Mouse (Mus musculus): Measurements from ENCODE around the gene Cenpm.

Gene Cenpm

DNA sequence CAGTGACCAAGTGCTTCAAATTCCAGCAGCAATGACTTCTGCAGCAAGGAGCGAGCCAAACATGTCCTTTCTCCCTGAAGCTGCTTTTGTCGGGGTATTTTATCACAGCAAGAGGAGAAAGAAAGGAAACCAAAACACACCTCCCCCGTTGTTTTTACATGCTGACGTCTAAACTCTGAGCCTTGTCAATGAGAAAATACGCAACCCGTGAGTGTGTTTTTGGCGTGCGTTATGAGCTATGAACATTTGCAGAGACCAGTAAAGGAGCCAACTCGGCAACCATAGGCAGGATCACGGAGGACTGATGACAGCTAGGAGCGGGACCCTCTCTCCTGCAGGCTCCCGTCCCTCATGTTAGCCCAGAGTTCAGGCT, 820 bp downstream of the Cenpm start:
- no peak for DNase-seq (ENCODE audit: low spot score)

DNA sequence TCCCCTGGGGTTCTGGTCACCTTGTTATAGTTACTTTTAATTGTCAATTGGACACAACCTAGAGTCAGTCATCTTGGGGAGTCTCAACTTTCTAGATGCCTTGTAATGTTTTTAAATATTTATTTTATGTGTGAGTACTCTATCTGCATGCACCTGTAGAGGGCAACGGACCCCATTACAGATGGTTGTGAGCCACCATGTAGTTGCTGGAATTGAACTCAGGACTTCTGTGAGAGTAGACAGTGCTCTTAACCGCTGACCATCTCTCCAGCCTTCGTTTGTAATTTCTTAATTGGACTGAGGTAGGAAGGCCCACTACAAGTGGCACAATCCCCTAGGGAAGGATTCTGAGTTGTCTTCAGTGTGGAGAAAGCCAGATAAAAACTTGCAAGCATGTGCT, 1.2 kb downstream of the Cenpm start:
- no peak for DNase-seq (ENCODE audit: low spot score)

DNA sequence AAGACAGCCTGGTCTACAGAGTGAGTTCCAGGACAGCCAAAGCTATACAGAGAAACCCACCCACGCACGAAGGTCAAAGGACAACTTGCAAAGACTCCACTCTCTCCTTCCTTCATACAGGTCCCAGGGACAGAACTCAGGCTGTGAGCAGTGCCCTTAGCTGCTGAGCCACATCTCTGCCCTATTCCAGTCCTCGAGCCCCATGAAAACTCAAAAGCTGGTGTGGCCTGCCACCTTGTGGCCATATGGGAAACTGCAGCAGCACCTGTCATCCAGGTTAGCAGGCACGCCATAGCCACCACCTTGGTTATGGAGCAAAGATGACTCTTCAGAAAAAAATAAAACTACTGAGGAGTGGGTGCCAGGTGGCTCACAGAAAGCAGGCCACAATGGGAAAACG, 8.0 kb downstream of the Cenpm start:
- DNase-seq (ENCODE audit: low spot score) = peak; percentile 80

DNA sequence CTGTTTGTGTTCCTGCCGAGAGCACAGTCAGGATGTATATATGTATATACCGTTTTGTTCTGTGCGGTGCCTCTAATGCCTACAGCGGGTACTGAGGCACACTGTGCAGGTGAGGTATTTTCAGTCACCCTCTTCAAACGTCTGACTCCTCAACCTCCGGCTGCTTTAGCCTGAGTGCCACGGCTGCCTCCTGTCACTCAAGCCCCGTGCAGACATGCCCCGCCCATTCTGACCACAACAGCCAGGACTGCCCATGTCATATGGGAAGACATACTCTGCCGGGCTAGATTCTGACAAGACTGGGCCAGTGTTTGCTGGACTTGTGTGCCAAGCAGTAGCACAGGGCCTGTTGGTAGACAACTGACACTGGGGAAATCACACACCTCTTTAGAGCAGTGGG, 8.9 kb downstream of the Cenpm start:
- no peak for DNase-seq (ENCODE audit: low spot score)

DNA sequence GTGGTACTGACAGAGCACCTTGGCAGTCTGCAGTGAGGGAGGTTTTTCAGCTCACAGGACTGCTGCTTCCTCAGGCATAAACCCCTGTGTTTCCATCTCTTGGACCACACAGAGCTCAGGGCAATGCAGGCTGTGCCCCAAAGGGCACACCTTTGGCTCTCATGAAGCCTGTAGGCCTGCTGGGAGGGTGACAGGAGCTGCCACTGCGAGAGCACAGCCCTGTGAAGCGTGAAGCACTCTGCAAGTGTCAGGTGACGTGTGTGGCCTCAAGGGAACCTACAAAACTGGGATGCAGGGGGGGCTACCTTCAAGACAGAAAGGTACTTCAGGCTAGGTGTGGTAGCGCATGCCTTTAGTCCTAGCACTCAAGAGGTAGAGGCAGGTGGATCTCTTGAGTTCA, 11.9 kb downstream of the Cenpm start:
- no peak for DNase-seq (ENCODE audit: low spot score)

DNA sequence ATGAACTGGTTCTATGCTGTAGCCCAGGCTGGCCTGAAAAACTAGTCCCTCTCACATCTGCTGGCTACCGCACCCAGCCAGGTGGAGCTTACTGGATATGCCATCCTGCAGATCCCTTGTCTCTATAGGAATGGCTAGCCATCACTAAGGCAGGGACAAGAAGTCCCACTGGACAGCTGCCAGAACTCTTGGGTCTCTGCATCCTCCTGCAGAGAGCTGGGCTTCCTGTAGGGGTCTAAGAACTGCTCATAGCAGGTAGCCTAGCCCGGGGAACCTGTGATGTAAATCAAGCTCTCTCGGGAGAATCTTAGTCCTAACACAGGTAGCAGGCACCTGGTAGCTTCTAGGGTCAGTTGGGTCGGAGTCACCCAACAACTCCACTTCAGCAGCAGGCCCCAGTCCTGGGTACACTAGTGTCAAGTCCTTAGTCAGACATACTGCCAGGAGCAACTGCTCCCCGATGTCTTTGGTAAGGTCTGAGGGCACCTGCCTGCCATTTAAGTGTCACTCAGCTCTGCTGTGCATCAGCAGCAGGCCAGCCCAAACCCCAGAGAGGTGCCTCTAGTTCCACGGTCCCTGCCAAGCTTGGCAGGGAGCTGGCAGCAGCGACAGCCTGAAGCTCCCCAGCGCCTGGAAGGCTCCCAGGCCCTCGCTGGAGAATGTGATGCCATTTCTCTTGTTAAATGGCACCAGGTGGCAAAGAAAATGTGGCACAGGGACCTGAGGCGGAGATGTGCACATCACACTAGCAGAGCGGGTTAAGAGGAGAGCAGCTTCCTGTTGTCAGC, 12.8 kb downstream of the Cenpm start:
- DNase-seq (ENCODE audit: low spot score) = no peak

DNA sequence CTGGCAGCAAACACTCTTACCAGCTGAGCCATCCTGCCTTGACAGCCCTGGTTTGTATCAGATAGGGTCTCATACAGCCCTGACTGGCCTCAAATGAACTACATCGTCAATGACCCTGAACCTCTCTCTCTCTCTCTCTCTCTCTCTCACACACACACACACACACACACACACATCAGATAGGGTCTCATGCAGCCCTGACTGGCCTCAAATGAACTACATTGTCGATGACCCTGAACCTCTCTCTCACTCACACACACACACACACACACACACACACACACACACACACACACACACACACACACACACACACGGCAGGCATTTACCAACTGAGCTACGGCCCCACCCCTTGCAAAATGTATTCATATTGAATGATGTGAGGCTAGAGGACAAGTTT, 13.4 kb downstream of the Cenpm start:
- DNase-seq (ENCODE audit: low spot score) = no peak

DNA sequence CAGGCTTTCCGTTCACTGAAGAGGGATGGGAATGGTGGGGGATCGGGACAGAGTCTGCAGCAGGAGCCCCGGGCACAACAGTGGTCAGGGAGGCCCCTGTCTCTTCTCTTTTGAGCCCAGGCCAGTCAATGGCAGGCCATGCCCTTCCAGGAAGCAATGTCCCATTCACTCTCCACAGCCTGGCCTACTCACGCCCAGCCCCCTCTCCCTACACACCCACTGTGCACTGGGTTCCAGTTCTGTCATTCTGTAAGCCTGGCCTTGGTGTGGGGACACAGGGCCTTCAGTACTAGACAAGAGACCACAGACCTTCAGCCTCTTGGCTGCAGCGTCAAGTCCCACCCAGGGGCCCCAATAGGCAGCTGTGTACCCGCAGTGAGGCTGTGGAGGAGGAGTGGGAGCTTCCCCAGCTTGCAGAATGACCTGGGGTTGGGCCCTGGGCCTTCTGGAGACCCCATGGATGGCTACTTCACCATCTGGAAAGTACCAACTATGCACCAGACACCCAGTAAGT, 14.4 kb downstream of the Cenpm start:
- DNase-seq (ENCODE audit: low spot score) = no peak

DNA sequence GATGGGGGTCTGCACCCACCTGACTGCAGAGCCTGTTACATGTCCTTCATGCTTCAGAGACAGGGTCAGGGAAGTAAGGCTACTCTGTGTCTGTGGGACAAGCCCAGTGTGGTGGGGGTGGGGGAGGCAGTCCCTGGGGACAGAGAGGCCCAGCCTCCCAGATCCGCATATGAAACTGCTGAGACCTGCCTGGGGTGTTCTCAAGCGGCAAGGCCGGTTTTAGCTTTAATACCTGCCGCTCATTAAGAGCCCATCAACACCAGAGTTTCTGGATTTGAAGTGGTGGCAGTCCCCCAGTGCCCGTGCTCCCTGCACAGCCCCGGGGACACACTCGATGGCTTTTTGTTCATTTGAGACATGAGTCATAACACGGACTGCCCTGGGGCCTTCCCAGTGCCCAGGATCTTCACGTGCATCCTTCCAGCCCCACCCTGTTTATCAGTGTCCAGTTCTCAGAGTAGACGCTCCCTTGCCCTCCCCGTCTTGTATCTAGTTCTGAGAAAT, 15.0 kb downstream of the Cenpm start:
- no peak for DNase-seq (ENCODE audit: low spot score)

DNA sequence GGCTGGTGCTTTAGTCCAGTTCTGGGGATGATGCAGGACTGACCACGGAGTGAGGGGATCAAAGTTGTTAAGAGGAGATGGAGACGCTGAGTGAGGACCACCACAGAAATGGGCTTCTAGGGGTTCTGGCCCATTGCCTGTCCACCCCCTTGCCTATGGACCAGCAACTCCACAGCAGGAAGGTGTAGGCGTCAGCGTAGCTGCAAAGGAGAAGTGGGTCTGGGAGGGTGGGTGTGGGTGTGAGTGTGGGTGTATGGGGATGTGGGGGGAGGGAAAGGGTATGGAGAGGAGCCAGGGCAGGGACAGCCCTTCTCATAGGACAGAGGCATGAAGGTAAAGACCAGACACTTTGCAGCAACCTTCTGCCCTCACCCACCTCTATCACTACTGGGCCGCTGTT, 18.8 kb downstream of the Cenpm start:
- DNase-seq (ENCODE audit: low spot score) = no peak

DNA sequence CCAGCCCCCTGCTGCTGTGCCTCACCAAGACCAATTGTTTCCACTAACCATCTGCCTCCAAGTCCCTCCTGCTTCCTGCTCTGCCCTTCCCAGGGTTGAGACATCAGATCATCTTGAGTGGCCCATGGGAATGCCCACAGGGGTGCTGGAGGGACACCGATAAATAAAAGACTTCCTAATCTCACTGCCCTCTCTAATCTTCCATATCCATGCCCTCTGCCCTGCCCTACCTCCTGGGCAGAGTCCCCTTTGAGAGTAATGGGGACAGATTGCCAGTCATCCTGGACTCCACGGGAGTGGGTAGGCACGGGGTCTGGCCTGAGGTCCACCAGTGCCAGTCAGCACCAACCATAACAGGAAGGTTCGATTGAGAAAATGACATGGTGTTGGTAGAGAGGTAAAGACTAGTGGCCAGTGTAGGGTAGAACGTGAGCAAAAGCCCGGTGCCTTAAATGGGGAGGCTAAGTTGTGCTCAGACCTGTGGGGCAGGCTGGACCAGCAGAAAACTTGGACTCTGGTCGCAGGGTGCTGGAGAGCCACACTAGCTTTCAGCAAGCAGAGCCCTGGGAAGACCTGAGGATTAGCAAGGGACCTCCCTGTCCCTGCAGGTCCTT, 19.8 kb downstream of the Cenpm start:
- no peak for DNase-seq (ENCODE audit: low spot score)

DNA sequence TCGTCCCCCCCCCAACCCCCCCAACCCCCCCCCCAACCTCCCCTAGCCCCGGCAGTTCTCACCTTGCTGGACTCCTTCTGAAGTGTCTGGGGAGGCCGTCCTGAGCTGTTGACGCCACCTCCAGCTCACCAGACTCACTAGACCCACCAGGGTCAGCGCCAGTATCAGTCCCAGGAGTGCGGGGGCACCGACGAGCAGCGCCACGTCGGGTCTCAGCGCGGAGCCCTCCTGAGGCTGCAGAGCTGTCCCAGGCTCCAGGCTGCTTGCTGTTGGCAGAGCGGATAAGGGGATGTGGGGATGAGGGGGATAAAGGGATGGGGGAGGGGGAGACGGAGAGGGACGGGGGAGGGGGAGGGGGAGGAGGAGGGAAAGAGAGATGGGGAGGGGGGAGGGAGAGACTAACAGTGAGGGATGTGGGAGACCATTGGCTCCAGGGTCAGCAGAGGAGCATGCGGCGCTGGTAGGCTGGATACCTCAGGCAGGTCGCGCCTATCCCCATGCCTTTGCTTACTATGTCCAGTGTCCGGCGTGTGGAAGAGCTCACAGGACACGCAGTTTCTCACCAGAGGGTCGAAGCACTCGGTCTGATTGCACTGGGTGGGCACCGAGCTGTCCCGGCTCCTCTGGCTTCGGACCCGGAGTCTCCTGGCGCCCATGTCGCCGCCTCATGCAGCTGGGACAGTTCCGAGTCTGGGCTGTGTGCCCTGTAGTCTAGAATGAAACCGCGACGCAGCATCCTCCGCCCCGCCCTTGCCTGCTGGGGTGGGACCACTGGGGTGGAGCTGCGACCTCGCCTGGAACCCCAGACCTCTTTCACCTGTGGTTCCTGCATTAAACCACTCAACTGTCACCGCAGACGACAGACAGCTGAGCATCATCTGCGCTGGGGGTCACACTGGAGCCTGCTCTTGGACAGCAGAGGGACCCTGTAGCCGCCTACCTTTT, 20.6 kb downstream of the Cenpm start, which contains the start of gene Tnfrsf13c:
Gene Tnfrsf13c (minus strand): TSS at position 713 of the 945 bp plus-strand sequence.
- no peak for DNase-seq (ENCODE audit: low spot score)

DNA sequence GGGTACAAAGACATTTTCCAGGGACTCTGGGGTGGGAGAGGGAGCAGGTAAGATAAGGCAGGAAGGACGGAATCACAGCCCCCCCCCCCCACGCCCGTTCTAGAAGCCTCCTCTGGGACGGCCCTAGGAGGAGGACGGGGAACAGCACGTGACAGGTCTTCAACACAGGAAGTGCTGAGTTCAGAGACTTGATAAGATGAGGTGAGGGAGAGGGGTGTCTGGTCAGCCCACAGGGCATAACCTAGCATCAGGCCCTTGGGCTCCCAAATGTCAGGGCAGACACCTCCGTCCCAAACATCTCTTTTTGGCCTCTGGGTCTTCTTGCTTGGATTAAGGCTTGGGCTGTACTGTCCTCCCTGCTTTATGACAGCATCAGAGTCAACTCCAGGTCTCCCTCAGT, 21.3 kb downstream of the Cenpm start:
- DNase-seq (ENCODE audit: low spot score) = no peak

DNA sequence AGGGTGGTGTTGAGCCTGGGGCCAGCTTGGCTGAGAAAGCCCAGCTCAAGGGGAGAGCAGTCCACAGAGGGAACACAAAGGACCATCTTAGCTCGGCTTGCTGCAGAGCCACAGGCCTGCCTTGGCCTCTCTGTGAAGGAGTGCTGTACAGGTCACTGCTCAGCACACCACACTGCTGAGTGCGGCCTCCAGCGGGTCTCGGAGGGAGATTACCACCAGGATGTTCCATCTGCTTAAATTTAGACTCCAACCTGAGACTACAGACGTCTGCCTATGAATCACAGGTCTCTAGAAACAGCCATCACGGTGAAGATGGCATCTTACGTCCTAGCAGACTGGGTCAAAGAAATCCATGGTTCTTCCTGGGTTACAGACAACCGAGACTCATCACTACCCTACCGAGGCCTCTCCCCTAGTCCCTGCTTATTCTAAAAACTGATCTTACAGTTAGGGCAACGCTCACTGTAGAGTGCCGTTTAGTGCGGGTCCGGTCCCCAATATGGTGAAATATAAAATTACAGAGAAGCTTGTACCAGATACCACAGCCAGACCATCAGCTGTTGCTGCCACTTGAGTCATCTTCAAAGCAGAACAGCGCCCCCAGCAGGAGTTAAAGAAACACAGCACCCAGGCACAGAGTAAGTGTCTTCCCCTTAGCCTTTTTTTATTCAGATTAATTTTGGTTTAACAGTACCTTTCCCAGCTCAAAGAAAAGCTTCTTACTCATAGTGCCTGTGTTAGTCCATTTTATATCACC, 23.3 kb downstream of the Cenpm start:
- DNase-seq (ENCODE audit: low spot score) = no peak

DNA sequence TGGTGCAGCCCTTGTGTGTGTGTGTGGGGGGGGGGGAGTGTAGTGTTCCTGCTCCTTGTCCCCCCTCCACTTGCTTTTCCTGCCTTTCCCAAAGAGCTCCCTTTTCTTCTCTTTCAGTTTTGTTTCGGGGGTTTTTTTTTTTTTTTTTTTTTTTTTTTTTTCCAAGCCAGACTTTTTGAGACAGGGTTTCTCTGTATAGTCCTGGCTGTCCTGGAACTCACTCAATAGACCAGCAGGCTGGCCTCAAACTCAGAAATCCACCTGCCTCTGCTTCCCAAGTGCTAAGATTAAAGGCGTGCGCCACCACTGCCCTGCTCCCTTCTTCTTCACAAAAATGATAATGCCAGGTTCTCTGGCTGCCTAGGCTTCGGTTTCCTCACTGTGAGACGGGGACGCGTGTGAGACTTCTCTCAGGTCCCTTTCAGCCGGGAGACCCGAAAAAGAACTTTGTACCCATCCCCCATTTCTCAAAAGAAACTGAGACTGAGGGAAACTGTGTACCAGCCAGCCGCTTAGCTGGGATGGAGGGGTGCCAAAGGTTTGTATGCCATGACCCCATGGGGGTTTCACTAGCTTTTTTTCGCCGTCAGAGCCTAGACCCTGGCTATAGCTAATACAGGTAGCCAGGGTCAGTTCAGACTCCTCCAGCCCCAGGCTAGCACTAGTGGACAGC, 24.4 kb downstream of the Cenpm start:
- no peak for DNase-seq (ENCODE audit: low spot score)

DNA sequence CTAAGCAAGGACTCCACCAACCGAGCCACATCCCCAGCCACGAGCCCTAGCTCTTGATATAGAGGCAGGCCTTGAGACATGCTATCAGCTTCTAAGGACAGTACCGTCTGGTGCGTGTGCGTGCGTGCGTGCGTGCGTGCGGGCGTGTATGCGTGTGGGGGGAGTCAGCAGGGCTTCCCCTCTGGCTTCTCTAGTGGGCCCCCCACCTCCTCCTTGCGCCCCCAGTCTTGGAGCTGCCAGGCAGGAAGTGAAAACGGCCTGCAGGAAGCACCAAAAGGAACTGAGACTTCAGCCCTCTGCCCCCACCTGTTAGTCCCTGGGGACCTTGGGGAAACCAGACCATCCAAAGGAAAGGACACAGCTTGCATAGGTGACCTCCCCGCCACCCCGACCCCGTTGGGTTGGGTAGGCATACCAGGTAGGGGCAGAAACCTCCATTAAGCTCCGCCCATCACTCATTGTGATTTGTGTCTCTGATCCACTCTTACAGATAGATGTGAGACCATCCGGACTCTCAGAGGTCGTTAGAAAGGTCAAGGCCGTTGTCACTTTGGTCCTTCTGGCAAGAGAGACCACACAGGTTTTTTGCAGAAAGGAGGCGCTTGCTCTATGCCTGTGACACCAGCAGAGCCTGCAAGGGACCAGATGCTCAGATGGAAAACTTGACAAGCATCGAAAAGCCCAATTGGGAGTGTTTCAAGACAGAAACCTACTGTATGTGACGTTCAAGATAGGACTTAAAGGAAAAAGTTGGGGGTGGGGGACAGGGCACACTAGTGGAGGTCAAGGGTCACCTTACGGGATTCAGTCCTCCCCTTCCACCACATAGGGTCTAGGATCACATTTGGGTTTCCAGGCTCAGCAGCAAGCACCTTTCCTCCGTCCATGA, 25.5 kb downstream of the Cenpm start:
- DNase-seq (ENCODE audit: low spot score) = no peak

DNA sequence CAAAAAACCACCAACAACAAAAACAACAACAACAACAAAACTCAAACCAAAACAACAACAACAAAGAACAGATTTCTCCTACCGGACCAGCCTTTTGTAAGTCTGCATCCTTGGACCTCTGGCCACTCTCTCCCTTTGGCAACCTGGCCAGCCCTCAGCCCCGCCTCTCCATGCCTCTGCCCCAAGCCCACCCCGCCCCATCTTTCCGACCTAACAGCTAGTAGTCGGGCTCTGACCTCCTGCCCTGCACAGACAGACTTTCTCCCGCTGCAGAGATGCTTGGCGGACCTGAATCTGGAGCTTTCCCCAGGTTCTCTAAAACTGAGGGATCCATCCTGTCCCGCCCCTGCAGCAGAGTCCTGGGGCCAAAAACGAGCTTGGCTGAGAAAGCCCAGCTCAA, 26.6 kb downstream of the Cenpm start:
- DNase-seq (ENCODE audit: low spot score) = no peak

DNA sequence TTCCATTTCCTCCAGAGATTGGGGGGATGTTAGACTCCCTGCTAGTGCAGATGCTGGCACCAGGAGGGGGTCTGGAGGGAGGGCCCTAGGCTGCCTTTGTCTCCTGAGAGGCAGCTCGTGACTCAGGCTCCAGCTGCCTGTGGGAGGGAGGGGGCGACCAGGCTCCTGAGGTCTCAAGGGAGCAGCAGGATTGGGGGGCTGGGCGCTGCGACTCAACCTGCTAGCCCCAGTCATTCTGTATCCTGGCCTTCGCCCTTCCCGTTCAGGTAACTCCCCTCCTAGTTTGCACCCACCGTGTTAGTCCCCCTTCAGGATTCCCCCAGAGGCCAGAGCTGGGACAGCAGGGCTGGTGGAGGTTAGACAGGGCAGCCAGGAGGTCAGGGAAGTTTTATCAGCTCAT, 27.5 kb downstream of the Cenpm start:
- DNase-seq (ENCODE audit: low spot score) = no peak

DNA sequence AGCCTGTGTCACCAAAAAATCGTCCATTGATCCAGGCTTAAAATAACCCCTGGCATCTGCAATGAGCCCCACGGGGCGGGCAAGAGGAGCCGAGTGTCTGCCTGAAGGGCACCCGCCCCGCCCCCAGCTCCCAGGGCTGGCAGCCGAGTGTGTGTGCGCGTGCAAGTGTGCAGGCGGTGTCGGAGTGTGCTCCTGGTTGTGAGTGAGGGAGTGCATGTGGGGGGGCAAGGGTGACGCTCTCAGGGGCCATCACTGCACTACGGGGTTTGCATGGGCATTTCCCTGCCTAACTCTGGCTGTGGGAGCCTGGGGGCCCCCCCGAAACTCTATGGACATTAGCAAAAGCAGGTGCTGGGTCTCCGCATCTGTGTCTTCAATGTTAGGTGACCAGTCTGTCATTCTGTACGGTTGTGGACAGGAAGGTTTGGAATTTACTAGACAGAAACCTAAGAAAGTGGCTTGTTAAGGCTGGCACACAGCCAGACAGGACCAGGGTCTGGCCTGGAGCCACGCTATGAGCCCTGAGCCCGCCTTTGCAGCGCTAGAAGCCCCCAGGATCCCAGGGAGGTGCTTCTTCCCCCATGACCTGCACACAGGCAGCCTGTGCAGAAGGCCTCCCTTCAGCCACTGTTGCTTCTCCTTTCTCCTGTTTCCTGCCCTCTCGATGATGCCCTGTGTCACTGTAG, 28.3 kb downstream of the Cenpm start:
- DNase-seq (ENCODE audit: low spot score) = no peak
